Mouse (Mus musculus) cerebellum, postnatal 4 days (tissue): ENCODE data around the gene Gm3500.
"Not testable (repeated sequence)": the region's sequence is repeated elsewhere in the genome, so short reads cannot be mapped to it uniquely, and the experiment has no call there.

Experiments used
- DNase-seq, 2 experiments: peaks; one replicate each; pipeline ENCODE4 v3.0.0; 2022; ENCODE audit warnings: low spot score in 2 of 2, mixed read lengths in 1 of 2

Gm3500 gene

DNA sequence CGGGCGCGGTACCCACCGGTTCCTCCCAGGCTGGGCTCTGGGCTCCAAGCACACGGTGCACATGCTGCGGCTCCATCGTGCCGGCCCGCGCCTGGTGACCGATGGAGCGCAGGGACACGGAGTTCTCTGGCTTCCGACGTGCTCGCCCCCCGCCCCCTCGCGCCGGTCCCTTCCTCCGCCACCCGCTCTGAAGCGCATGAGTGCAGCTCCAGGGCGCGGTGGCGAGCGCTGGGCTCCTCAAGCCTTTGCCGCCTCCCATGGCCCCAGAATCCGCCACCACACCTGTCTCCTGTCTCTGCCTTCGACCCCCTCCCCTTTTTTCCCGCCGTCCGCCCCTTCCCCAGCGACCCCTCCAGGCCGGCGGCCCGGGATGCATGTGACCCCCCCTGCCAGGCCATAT, at the start of gene Gm3500:
Gene Gm3500 (minus strand): TSS at position 101 of the 400 bp plus-strand sequence.
- DNase-seq = not testable (repeated sequence)

DNA sequence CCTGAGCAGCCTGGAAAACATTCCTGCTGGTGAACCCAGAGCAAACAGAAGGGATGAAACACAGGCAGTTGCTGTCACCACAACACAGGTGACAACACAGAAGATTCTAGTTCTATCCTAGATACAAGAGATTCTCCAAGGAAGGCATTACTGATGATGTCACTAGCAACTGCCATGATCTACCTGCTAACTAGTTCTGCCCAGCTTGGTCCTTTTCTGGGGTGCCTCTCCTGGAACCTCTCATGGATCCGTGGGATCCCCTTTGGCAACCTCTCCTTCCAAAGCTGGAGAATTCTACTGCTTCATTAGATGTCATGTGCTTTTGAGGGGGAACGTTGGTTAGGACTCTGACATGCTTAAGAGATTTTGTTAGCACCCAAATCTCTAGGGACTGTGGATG, 54.0 kb downstream of the Gm3500 start, which contains the start of gene Gm3542:
Gene Gm3542 (minus strand): TSS at position 101 of the 400 bp plus-strand sequence.
- DNase-seq = not testable (repeated sequence)
